Comparison of ENCODE assay signal across 8 mouse cellular contexts in genomic region chr19:56356480-56357373, GRCm38 (mm10). TPM values are rescaled to one million over a fixed set of nuclear protein-coding genes. Genes with fewer than 3 reads are reported as not detected.
DNase-seq lines count a peak whose midpoint lies in the region; ATAC-seq lines count a peak whose summit lies in the region.

No protein-coding gene starts in this region.

- 36% methylated on average over 17 of the region's 17 CpGs for WGBS in kidney, embryonic 14.5 days
- 17% methylated on average over 17 of the region's 17 CpGs for WGBS in forebrain, embryonic 14.5 days
- 37% methylated on average over 17 of the region's 17 CpGs for WGBS in hindbrain, embryonic 15.5 days
- 36% methylated on average over 17 of the region's 17 CpGs for WGBS in midbrain, embryonic 14.5 days

- intact Hi-C loops in left cerebral cortex, postnatal 14 days (cut with DNase I), result no loop called here

- H3K27me3 ChIP-seq in kidney, embryonic 14.5 days (ENCODE audit: control insufficient read depth, insufficient read depth, low read length), result no peaks in the 10 kb centered on the region
- no peaks in the 10 kb centered on the region for H3K27me3 ChIP-seq in forebrain, embryonic 14.5 days (replicated peaks; ENCODE audit: control insufficient read depth, insufficient read depth, low read length)
- no peaks in the 10 kb centered on the region for H3K27me3 ChIP-seq in hindbrain, embryonic 15.5 days
- no peaks in the 10 kb centered on the region for H3K27me3 ChIP-seq in midbrain, embryonic 14.5 days (ENCODE audit: control insufficient read depth, insufficient read depth, low read length)

- H3K9ac ChIP-seq in kidney, embryonic 14.5 days (ENCODE audit: low read depth, low read length), result no peak overlapping the region
- no peak overlapping the region for H3K9ac ChIP-seq in forebrain, embryonic 14.5 days (ENCODE audit: low read length)
- H3K9ac ChIP-seq in hindbrain, embryonic 15.5 days, result no peak overlapping the region
- H3K9ac ChIP-seq in midbrain, embryonic 14.5 days (replicated peaks; ENCODE audit: low read length), result no peak overlapping the region

- no peaks in the 10 kb centered on the region for H3K9me3 ChIP-seq in kidney, embryonic 14.5 days (ENCODE audit: control insufficient read depth, low read length)
- H3K9me3 ChIP-seq in forebrain, embryonic 14.5 days (replicated peaks; ENCODE audit: control insufficient read depth, low read length), result no peaks in the 10 kb centered on the region
- H3K9me3 ChIP-seq in hindbrain, embryonic 15.5 days, result no peaks in the 10 kb centered on the region
- H3K9me3 ChIP-seq in midbrain, embryonic 14.5 days (ENCODE audit: control insufficient read depth, low read length), result no peaks in the 10 kb centered on the region

- no peak for ATAC-seq in kidney, embryonic 14.5 days (ENCODE audit: low FRiP score, low TSS enrichment)
- ATAC-seq in forebrain, embryonic 14.5 days, result peak; percentile 12; the same call in 1 of the 2 replicates
- no peak for ATAC-seq in hindbrain, embryonic 15.5 days (ENCODE audit: low FRiP score, low read depth)
- no peak for ATAC-seq in midbrain, embryonic 14.5 days (ENCODE audit: low FRiP score, low TSS enrichment)

- no peaks in the 10 kb centered on the region; the same call in 1 of the 2 replicates for H3K4me1 ChIP-seq in kidney, embryonic 14.5 days (ENCODE audit: control insufficient read depth, insufficient read depth, low read length)
- peaks cover 4% of the 10 kb centered on the region for H3K4me1 ChIP-seq in forebrain, embryonic 14.5 days (ENCODE audit: control insufficient read depth, insufficient read depth, low read length)
- peaks cover 3% of the 10 kb centered on the region; the same call in 1 of the 2 replicates for H3K4me1 ChIP-seq in hindbrain, embryonic 15.5 days (replicated peaks)
- no peaks in the 10 kb centered on the region for H3K4me1 ChIP-seq in midbrain, embryonic 14.5 days (ENCODE audit: control insufficient read depth, insufficient read depth, low read length)

- H3K4me2 ChIP-seq in kidney, embryonic 14.5 days (replicated peaks; ENCODE audit: low read depth, low read length), result no peak overlapping the region
- H3K4me2 ChIP-seq in forebrain, embryonic 14.5 days (ENCODE audit: low read length), result peak overlapping the region; percentile 28; the same call in 1 of the 2 replicates
- H3K4me2 ChIP-seq in hindbrain, embryonic 15.5 days, result peak overlapping the region; percentile 18; the same call in 1 of the 2 replicates
- no peak overlapping the region for H3K4me2 ChIP-seq in midbrain, embryonic 14.5 days (ENCODE audit: low read length)

- no peak overlapping the region for H3K4me3 ChIP-seq in kidney, embryonic 14.5 days (ENCODE audit: low read length)
- H3K4me3 ChIP-seq in forebrain, embryonic 14.5 days (ENCODE audit: low read depth, low read length), result no peak overlapping the region
- no peak overlapping the region for H3K4me3 ChIP-seq in hindbrain, embryonic 15.5 days
- no peak overlapping the region for H3K4me3 ChIP-seq in midbrain, embryonic 14.5 days (replicated peaks; ENCODE audit: low read depth, low read length)

- DNase-seq in kidney, adult 11 months, result peak; percentile 43
- peak; percentile 78 for DNase-seq in adrenal gland, postnatal 25 days
- DNase-seq in forebrain, embryonic 14.5 days (ENCODE audit: low spot score), result peak; percentile 62
- peak; percentile 64 to 79 for DNase-seq in left cerebral cortex, postnatal 14 days (ENCODE audit: low spot score in 2 of 2)
- peak; percentile 70 for DNase-seq in midbrain, embryonic 14.5 days
- peak; percentile 90 for DNase-seq in testis, postnatal 10 days (ENCODE audit: low spot score)

- no peaks in the 10 kb centered on the region for H3K36me3 ChIP-seq in kidney, embryonic 14.5 days (ENCODE audit: control insufficient read depth, insufficient read depth, low read length)
- no peaks in the 10 kb centered on the region for H3K36me3 ChIP-seq in forebrain, embryonic 14.5 days (ENCODE audit: control insufficient read depth, insufficient read depth, low read length)
- no peaks in the 10 kb centered on the region for H3K36me3 ChIP-seq in hindbrain, embryonic 15.5 days
- H3K36me3 ChIP-seq in midbrain, embryonic 14.5 days (ENCODE audit: control insufficient read depth, insufficient read depth, low read length), result no peaks in the 10 kb centered on the region

- no peak overlapping the region for H3K27ac ChIP-seq in kidney, embryonic 14.5 days (ENCODE audit: low read depth, low read length)
- H3K27ac ChIP-seq in forebrain, embryonic 14.5 days (ENCODE audit: low read depth, low read length), result no peak overlapping the region
- H3K27ac ChIP-seq in hindbrain, embryonic 15.5 days (replicated peaks), result no peak overlapping the region
- H3K27ac ChIP-seq in midbrain, embryonic 14.5 days (replicated peaks; ENCODE audit: low read depth, low read length), result no peak overlapping the region

RNA-seq across cellular contexts. Expression of gene Nrap, which starts 33.1 kb away (rescaled TPM):
- 0.19 TPM in 1 of 2 replicates, not detected in the other for polyA plus RNA-seq in kidney, embryonic 14.5 days (2014; fragmentation: Nextera tagmentation; extraction: Ambion mirVana)
- total RNA-seq in adrenal gland, postnatal 25 days (2021), result 0.09 TPM in 1 of 2 replicates, not detected in the other
- polyA plus RNA-seq in forebrain, embryonic 14.5 days (2014; fragmentation: Nextera tagmentation; extraction: Ambion mirVana), result 0.14 and 0.55 TPM in 2 replicates
- 0.25 and 0.38 TPM in 2 replicates for polyA plus RNA-seq in hindbrain, embryonic 15.5 days (2015; fragmentation: Nextera tagmentation; extraction: Ambion mirVana)
- under 1 TPM; 0.47 to 0.48 TPM for total RNA-seq in left cerebral cortex, postnatal 14 days (2021)
- 0.23 and 0.37 TPM in 2 replicates for polyA plus RNA-seq in midbrain, embryonic 14.5 days (2014; fragmentation: Nextera tagmentation; extraction: Ambion mirVana)

RNA-seq across cellular contexts. Expression of gene Casp7, which starts 40.2 kb away (rescaled TPM):
- polyA plus RNA-seq in kidney, embryonic 14.5 days (2014; fragmentation: Nextera tagmentation; extraction: Ambion mirVana), result 24.3 and 28.3 TPM in 2 replicates
- total RNA-seq in adrenal gland, postnatal 25 days (2021), result 13.7 and 14.8 TPM in 2 replicates
- polyA plus RNA-seq in forebrain, embryonic 14.5 days (2014; fragmentation: Nextera tagmentation; extraction: Ambion mirVana), result 13.1 and 17.4 TPM in 2 replicates
- polyA plus RNA-seq in hindbrain, embryonic 15.5 days (2015; fragmentation: Nextera tagmentation; extraction: Ambion mirVana), result 21.5 and 22.0 TPM in 2 replicates
- total RNA-seq in left cerebral cortex, postnatal 14 days (2021), result 1 to 10 TPM; 6.6 to 6.8 TPM
- 17.2 and 19.3 TPM in 2 replicates for polyA plus RNA-seq in midbrain, embryonic 14.5 days (2014; fragmentation: Nextera tagmentation; extraction: Ambion mirVana)

Comparison
In these comparisons a context has a peak if more than half of its experiments do, and no peak if none do; other contexts are left out.
1. H3K4me2 ChIP-seq: peak in forebrain, embryonic 14.5 days (single experiment) and hindbrain, embryonic 15.5 days (single experiment); none in kidney, embryonic 14.5 days (single experiment) and midbrain, embryonic 14.5 days (single experiment).
2. Peak in every context shown above with its lines, with median percentiles within 50 percentile points of each other: DNase-seq.